Mouse (Mus musculus) forebrain, embryonic 15.5 days (tissue): ENCODE measurements around the gene 4930562C15Rik. TPM values are rescaled to one million over a fixed set of nuclear protein-coding genes. Genes with fewer than 3 reads are reported as not detected.

Source experiments
- ATAC-seq: fragments of 200-750 bp; cut with Nextera tagmentation; replicated peaks from 2 replicates; pipeline ENCODE4 v1.8.0; 2017; ENCODE audit warnings: mild to moderate bottlenecking, moderate TSS enrichment, moderate library complexity
- H3K27ac ChIP-seq: fragments of 300-500 bp; sonication (generic); replicated peaks from 2 replicates; pipeline ENCODE4 v1.5.1; 2015; ENCODE audit warnings: mild to moderate bottlenecking, inconsistent platforms
- H3K27me3 ChIP-seq: fragments of 300-500 bp; sonication (generic); 2 replicates; pipeline ENCODE4 v1.6.1; 2015; ENCODE audit warnings: inconsistent platforms
- H3K36me3 ChIP-seq: fragments of 300-500 bp; sonication (generic); 2 replicates; pipeline ENCODE4 v1.6.1; 2015; ENCODE audit warnings: mild to moderate bottlenecking, inconsistent platforms
- H3K4me1 ChIP-seq: fragments of 300-500 bp; sonication (generic); 2 replicates; pipeline ENCODE4 v1.6.1; 2015; ENCODE audit warnings: inconsistent platforms
- H3K4me2 ChIP-seq: fragments of 300-500 bp; sonication (generic); replicated peaks from 2 replicates; pipeline ENCODE4 v1.6.1; 2015; ENCODE audit warnings: mild to moderate bottlenecking, inconsistent platforms
- H3K4me3 ChIP-seq: fragments of 300-500 bp; sonication (generic); 2 replicates; pipeline ENCODE4 v1.5.1; 2015; ENCODE audit warnings: mild to moderate bottlenecking, inconsistent platforms
- H3K9ac ChIP-seq: fragments of 300-500 bp; sonication (generic); replicated peaks from 2 replicates; pipeline ENCODE4 v1.6.1; 2015; ENCODE audit warnings: mild to moderate bottlenecking, inconsistent platforms
- H3K9me3 ChIP-seq: fragments of 300-500 bp; sonication (generic); 2 replicates; pipeline ENCODE4 v1.6.1; 2016; ENCODE audit warnings: inconsistent platforms
- WGBS: fragments of 180-500 bp; shearing (Covaris S2); methylation state at CpG from one replicate; pipeline ENCODE4 v1.1.7; 2015; ENCODE audit warnings: mixed read lengths; 5-methylcytosine and 5-hydroxymethylcytosine counted together
- polyA plus RNA-seq: library from polyadenylated mRNA; unstranded; fragments of >200 nt; fragmentation: Nextera tagmentation; extraction: Ambion mirVana; gene quantifications from 2 replicates; pipeline ENCODE4 v1.2.1, GENCODE M21; 2015

4930562C15Rik gene
- polyA plus RNA-seq, 1 experiment from 2014 or later, result 0.56 TPM

- no peak overlapping the region for H3K9ac ChIP-seq
- WGBS, result 80% methylated on average over 7 of the region's 7 CpGs
- no peak overlapping the region for H3K4me3 ChIP-seq
- H3K27ac ChIP-seq, result no peak overlapping the region
- H3K9me3 ChIP-seq, result no peaks in the 10 kb centered on the region
- no peaks in the 10 kb centered on the region for H3K27me3 ChIP-seq
- no peaks in the 10 kb centered on the region for H3K4me1 ChIP-seq
- no peak overlapping the region for H3K4me2 ChIP-seq
- ATAC-seq, result no peak
- H3K36me3 ChIP-seq, result peaks cover 10% of the 10 kb centered on the region; the same call in 1 of the 2 replicates
Measured at GRCm38 (mm10) chr16:4866101-4866695, 31.0 kb downstream of the 4930562C15Rik start.

- no peak overlapping the region for H3K4me2 ChIP-seq
- no peaks in the 10 kb centered on the region for H3K27me3 ChIP-seq
- H3K27ac ChIP-seq, result no peak overlapping the region
- H3K4me1 ChIP-seq, result no peaks in the 10 kb centered on the region
- 90% methylated on average over 5 of the region's 5 CpGs for WGBS
- no peak overlapping the region for H3K9ac ChIP-seq
- H3K4me3 ChIP-seq, result no peak overlapping the region
- no peaks in the 10 kb centered on the region for H3K9me3 ChIP-seq
- no peak for ATAC-seq
- peaks cover 21% of the 10 kb centered on the region; the same call in 1 of the 2 replicates for H3K36me3 ChIP-seq
Measured at GRCm38 (mm10) chr16:4870490-4870889, 35.3 kb downstream of the 4930562C15Rik start.

- H3K27me3 ChIP-seq, result no peaks in the 10 kb centered on the region
- 87% methylated on average over 2 of the region's 2 CpGs for WGBS
- no peak overlapping the region for H3K9ac ChIP-seq
- H3K4me2 ChIP-seq, result no peak overlapping the region
- peaks cover 13% of the 10 kb centered on the region for H3K4me1 ChIP-seq
- no peak for ATAC-seq
- no peaks in the 10 kb centered on the region for H3K9me3 ChIP-seq
- H3K4me3 ChIP-seq, result no peak overlapping the region
- peaks cover 21% of the 10 kb centered on the region for H3K36me3 ChIP-seq
- no peak overlapping the region for H3K27ac ChIP-seq
Measured at GRCm38 (mm10) chr16:4871926-4872325, 36.7 kb downstream of the 4930562C15Rik start.

DNA sequence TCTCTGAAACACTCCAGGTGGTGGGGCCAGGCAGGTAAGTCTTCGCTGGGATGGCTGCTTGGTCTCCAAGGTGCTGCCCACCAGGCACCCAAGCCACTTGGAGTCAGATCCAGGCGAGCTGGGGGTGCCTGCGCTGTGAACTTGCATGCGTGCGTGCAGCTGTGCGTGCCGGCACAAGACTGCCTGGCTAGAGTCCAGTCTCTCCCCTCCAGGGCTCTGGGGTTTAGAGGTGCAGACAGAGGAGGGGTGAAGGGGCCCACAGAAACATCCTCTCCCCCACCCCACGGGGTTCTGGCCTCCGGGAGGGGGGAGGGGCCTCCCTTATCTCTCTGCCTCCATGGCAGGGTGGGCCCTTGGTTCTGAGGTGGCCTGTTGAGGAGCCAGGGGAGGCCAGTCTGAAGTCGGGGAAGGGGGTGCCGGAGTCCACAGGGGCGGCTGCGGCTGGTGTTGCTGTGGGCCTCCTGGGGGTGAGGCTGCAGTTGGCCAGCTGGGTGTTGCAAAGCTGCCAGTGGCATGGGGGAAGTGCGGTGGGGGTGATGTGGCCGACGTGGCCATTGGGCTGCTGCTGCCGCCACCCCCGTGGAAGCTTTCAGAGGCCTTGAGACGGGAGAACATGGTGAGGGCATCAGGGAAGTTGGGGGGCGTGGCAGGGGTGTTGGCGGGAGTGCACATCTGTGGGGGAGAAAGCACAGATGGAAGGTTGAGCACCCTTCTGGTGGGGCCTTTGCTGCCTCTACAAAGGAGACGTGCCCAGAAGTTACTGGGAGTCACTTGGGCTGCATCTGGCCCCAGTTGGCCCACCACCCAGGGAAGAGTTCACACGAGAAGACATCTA, 40.2 kb downstream of the 4930562C15Rik start:
- peaks cover 31% of the 10 kb centered on the region for H3K4me1 ChIP-seq
- no peak overlapping the region for H3K4me3 ChIP-seq
- no peak overlapping the region for H3K4me2 ChIP-seq
- H3K36me3 ChIP-seq, result peaks cover 11% of the 10 kb centered on the region
- no peak overlapping the region for H3K27ac ChIP-seq
- 80% methylated on average over 23 of the region's 23 CpGs for WGBS
- ATAC-seq, result no peak
- H3K9ac ChIP-seq, result no peak overlapping the region
- no peaks in the 10 kb centered on the region for H3K9me3 ChIP-seq
- no peaks in the 10 kb centered on the region for H3K27me3 ChIP-seq

- WGBS, result 67% methylated on average over 8 of the region's 8 CpGs
Measured at GRCm38 (mm10) chr16:4876033-4876680, 40.9 kb downstream of the 4930562C15Rik start.

DNA sequence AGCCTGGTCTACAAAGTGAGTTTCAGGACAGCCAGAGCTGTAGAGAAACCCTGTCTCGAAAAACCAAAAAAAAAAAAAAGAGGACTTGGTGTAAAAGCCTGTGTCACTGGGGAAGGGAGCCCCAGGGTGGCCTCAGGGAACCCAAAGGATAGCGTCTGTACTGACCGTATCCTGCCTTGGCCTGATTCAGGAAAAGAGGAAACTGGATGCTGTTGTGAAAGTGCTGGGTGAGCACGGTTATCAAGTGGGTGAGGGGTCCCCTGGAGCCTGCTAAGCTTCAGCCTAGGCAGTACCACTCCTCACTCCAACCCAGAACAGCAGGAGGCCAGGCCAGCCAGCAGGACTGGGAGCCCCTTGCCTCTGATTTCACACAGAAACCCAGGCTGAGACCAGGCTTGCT, 42.0 kb downstream of the 4930562C15Rik start:
- Histone ChIP-seq H3K4me1 (peaks cover 46% of the 10 kb centered on the region), H3K9me3 (no peaks in the 10 kb centered on the region), H3K4me3 (no peak overlapping the region), H3K9ac (no peak overlapping the region), H3K4me2 (no peak overlapping the region), H3K27ac (no peak overlapping the region), H3K36me3 (peaks cover 11% of the 10 kb centered on the region), H3K27me3 (no peaks in the 10 kb centered on the region)
- 91% methylated on average over 4 of the region's 4 CpGs for WGBS
- ATAC-seq, result no peak

More at GRCm38 (mm10) chr16:4876033-4876680, 40.9 kb downstream of the 4930562C15Rik start:
- H3K36me3 ChIP-seq, result peaks cover 11% of the 10 kb centered on the region
- no peaks in the 10 kb centered on the region for H3K9me3 ChIP-seq
- no peak overlapping the region for H3K9ac ChIP-seq
- peaks cover 35% of the 10 kb centered on the region for H3K4me1 ChIP-seq
- H3K4me3 ChIP-seq, result no peak overlapping the region
- no peaks in the 10 kb centered on the region for H3K27me3 ChIP-seq
- H3K4me2 ChIP-seq, result no peak overlapping the region
- H3K27ac ChIP-seq, result no peak overlapping the region
- no peak for ATAC-seq

DNA sequence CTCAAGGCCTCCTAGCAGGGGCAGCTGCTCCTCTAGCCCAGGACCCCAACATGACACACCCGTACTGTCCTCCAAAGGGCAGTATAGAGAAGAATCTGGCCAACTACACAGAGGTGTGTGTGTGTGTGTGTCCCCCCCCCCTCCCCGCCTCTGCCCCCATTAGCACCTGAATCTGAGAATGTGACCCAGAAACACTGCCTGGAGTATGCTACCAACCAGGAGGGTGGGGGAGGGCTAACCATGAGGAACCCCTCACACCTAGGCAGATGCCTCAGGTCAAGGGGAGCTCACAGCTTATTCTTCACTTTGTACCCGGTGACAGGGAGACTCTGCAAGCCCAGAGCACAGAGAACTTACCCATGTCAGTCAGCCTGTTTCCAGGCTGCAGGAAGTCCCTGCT, 42.5 kb downstream of the 4930562C15Rik start:
- Histone ChIP-seq H3K4me2 (peak overlapping the region; percentile 78), H3K4me1 (peaks cover 47% of the 10 kb centered on the region), H3K9me3 (no peaks in the 10 kb centered on the region), H3K4me3 (peak overlapping the region; percentile 91), H3K36me3 (peaks cover 11% of the 10 kb centered on the region), H3K27ac (0 out of 2 replicates have a peak overlapping the region, but pooled peaks have one; percentile 98), H3K27me3 (no peaks in the 10 kb centered on the region), H3K9ac (peak overlapping the region; percentile 80; the same call in 1 of the 2 replicates)
- 71% methylated on average over 3 of the region's 3 CpGs for WGBS
- ATAC-seq, result no peak

DNA sequence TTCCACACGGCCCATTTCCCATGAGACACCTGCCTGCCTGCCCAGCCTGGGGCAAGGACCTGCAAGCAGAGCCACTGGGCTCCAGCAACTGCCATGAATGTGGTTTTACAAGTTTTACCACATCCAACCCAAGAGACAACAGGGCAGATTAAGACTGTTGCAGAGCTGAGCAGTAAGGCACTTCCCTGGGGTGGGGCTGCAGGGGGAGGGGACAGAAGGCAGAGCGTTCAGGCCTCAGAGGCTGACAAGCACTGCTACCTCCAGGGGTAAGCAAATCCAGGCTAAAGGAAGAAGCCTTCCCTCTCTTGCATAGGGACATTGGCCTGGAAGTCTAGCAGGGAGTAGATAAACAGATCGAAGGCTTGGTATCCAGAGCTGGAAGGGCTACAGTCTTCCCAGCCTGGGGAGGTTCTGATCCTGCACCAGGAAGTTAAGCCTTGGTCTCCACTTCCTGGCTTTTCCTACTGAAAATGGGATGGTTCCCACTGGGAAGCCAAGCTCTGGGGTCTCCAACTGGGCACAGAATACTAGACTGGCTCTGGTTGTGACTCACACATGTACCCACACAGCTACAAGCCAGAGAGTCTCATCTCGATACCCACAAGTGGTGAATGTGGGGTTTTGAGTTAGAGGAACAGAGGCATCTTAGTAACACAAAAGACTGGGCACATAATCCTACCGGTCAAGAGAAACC, 43.1 kb downstream of the 4930562C15Rik start:
- no peak for ATAC-seq
- Histone ChIP-seq H3K9ac (peak overlapping the region; percentile 80), H3K4me2 (peak overlapping the region; percentile 78), H3K4me3 (peak overlapping the region; percentile 91), H3K36me3 (peaks cover 11% of the 10 kb centered on the region), H3K9me3 (no peaks in the 10 kb centered on the region), H3K4me1 (peaks cover 47% of the 10 kb centered on the region), H3K27ac (peak overlapping the region; percentile 98), H3K27me3 (no peaks in the 10 kb centered on the region)
- WGBS, result 42% methylated on average over 5 of the region's 5 CpGs

- H3K4me3 ChIP-seq, result peak overlapping the region; percentile 91
- H3K4me2 ChIP-seq, result peak overlapping the region; percentile 78
- under 1% methylated on average over 54 of the region's 54 CpGs for WGBS
- H3K27ac ChIP-seq, result peak overlapping the region; percentile 98
- no peaks in the 10 kb centered on the region for H3K27me3 ChIP-seq
- H3K36me3 ChIP-seq, result peaks cover 10% of the 10 kb centered on the region
- peak overlapping the region; percentile 80 for H3K9ac ChIP-seq
- H3K9me3 ChIP-seq, result no peaks in the 10 kb centered on the region
- H3K4me1 ChIP-seq, result peaks cover 47% of the 10 kb centered on the region
- peak; percentile 18 for ATAC-seq
Measured at GRCm38 (mm10) chr16:4879101-4879707, 44.0 kb downstream of the 4930562C15Rik start.

- H3K27ac ChIP-seq, result peak overlapping the region; percentile 98
- peaks cover 5% of the 10 kb centered on the region for H3K36me3 ChIP-seq
- H3K9ac ChIP-seq, result peak overlapping the region; percentile 80
- H3K9me3 ChIP-seq, result no peaks in the 10 kb centered on the region
- H3K4me2 ChIP-seq, result peak overlapping the region; percentile 78
- peak; percentile 78 for ATAC-seq
- peaks cover 47% of the 10 kb centered on the region for H3K4me1 ChIP-seq
- under 1% methylated on average over 40 of the region's 40 CpGs for WGBS
- peak overlapping the region; percentile 91 for H3K4me3 ChIP-seq
- H3K27me3 ChIP-seq, result no peaks in the 10 kb centered on the region
Measured at GRCm38 (mm10) chr16:4879708-4880124, 44.5 kb downstream of the 4930562C15Rik start.

DNA sequence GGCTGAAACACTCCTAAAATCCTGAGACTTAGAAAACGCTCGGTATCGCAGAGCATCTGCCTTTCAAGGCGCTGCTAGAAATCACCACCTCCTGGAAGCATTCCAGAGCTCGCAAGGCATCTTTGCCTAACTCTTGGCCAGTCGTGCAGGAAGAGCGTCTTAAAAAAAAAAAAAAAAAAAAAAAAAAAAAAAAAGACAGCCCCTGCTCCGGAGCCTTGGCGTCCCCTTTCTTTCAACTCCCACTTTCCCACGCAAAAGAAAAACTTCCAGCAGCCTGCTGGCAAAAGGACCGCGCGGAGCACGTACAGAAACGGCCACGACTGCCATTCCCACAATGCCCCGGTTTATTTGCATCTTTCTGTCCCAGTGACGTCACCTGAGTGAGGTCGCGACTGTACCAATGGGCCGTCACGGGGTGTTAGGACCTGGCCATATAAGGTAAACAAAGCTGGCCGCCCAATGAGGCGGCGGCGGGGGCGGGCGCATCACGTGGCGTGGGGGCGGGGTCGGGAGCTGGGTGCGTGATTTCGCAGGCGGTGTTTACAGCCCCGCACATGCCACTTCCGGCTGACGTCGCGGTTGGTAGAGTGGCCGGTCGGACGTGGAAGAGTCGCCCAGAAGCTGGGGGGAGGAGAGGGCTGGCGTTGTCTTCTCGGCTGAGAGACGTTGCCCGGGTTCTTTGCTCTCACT, 45.1 kb downstream of the 4930562C15Rik start, which contains the start of gene Ubald1:
TSS of gene Ubald1 (minus strand) at position 180 of the 690 bp plus-strand sequence.
- peak; percentile 89 for ATAC-seq
- Histone ChIP-seq H3K4me3 (peak within 1 kb of the TSS; percentile 91), H3K9me3 (no peaks in the 10 kb centered on the region), H3K27ac (peak within 1 kb of the TSS; percentile 98), H3K36me3 (peaks cover 1% of the 10 kb centered on the region; the same call in 1 of the 2 replicates), H3K4me1 (peaks cover 47% of the 10 kb centered on the region), H3K4me2 (peak within 1 kb of the TSS; percentile 78), H3K9ac (peak within 1 kb of the TSS; percentile 80), H3K27me3 (no peaks in the 10 kb centered on the region)
- 0% methylated on average over 48 of the region's 48 CpGs for WGBS
